In the genomic region with DNA sequence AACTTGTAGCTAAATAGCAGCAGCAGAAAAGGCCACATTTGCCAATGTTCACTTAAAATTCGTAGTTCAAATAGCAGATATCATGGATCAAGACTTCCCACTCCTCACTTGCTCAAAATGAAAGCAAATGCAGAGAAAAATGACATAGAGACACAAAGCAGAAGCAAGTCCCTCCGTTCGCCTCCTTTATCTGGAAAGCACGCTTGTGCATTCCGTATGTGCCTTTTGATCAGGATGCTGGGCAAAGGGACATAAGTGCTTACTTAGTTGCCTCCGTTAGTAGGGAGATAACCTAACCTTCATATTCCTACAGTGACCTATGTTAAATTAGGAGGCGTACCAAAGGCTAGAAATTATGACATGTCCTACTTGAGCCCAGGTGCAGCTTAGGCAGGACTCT, we compare ENCODE assay signal across 9 mouse cellular contexts. TPM values are rescaled to one million over a fixed set of nuclear protein-coding genes. Genes with fewer than 3 reads are reported as not detected.
A peak's percentile ranks its signal among the peaks of the same experiment; 100 is the strongest.
DNase-seq lines count a peak whose midpoint lies in the region; ATAC-seq and TF ChIP-seq lines count a peak whose summit lies in the region.
"Had no signal": no experiment of that assay in that cellular context is flagged by ENCODE, and none has a peak within 500 bp of the region (broad histone marks: within the 10 kb centered on the region; RNA-seq: fewer than 3 reads in every experiment).

No protein-coding gene starts in this region.

- no peak for ATAC-seq in hindbrain, embryonic 14.5 days (ENCODE audit: low FRiP score)
- ATAC-seq in liver, postnatal 0 days: no peak

- TF ChIP-seq RAD21 in MEL (IDR thresholded peaks at IDR 0.05; ENCODE audit: low read depth, low read length): no peak

- H3K9ac ChIP-seq in MEL (ENCODE audit: control insufficient read depth, low read depth, low read length, poor library complexity, severe bottlenecking): peak overlapping the region; percentile 98
- H3K9ac ChIP-seq in hindbrain, embryonic 14.5 days: peak overlapping the region; percentile 98
- H3K9ac ChIP-seq in liver, postnatal 0 days (replicated peaks): peak overlapping the region; percentile 47; the same call in 1 of the 2 replicates

- no peak for TF ChIP-seq CTCF in MEL (IDR thresholded peaks at IDR 0.05 in 2 of 3, conservative IDR thresholded peaks at IDR 0.05 in 1 of 3; ENCODE audit: control insufficient read depth in 1 of 3, insufficient read depth in 1 of 3, low read depth in 2 of 3, low read length in 3 of 3, poor library complexity in 1 of 3, severe bottlenecking in 1 of 3)
- no peak for TF ChIP-seq CTCF in liver, postnatal 0 days (IDR thresholded peaks at IDR 0.05; ENCODE audit: low read depth)

- peaks cover 94% of the 10 kb centered on the region for H3K79me2 ChIP-seq in MEL (ENCODE audit: control insufficient read depth, insufficient read depth, low read length, poor library complexity)

- peak; percentile 86 for DNase-seq in MEL (ENCODE audit: low read depth, low spot score)
- no peak for DNase-seq in embryonic facial prominence, embryonic 10.5 days (ENCODE audit: low spot score)
- DNase-seq in hindbrain, embryonic 14.5 days (ENCODE audit: low spot score): no peak
- DNase-seq in liver, postnatal 0 days: no peak
- DNase-seq in urinary bladder, adult 18-20 months (ENCODE audit: low spot score in 2 of 2): no peak
- no peak for DNase-seq in left cerebral cortex, adult 18-20 months (ENCODE audit: low spot score in 2 of 2)
- DNase-seq in gastrocnemius, adult 8-10 months (ENCODE audit: low spot score in 2 of 2): no peak
- DNase-seq: cerebellum, postnatal 36 days; lung, adult 18-20 months had no signal

- H3K27ac ChIP-seq in MEL (ENCODE audit: control insufficient read depth, low read depth, low read length): peak overlapping the region; percentile 77
- H3K27ac ChIP-seq in embryonic facial prominence, embryonic 10.5 days (replicated peaks): no peak overlapping the region
- H3K27ac ChIP-seq in hindbrain, embryonic 14.5 days: peak overlapping the region; percentile 99
- H3K27ac ChIP-seq in liver, postnatal 0 days (ENCODE audit: low read depth): 0 out of 2 replicates have a peak overlapping the region, but pooled peaks have one; percentile 0

- TF ChIP-seq POLR2A in MEL (IDR thresholded peaks at IDR 0.05; ENCODE audit: control insufficient read depth in 1 of 2, insufficient read depth in 1 of 2, low read depth in 1 of 2, low read length in 2 of 2, poor library complexity in 1 of 2): peak in 1 of 2 experiments; percentile 30; a peak in 1 of 4 replicates

- H3K36me3 ChIP-seq in MEL (ENCODE audit: control insufficient read depth in 1 of 2, insufficient read depth in 2 of 2, low read length in 2 of 2): peaks cover 34 to 48% of the 10 kb centered on the region in 2 experiments
- peaks cover 35% of the 10 kb centered on the region for H3K36me3 ChIP-seq in embryonic facial prominence, embryonic 10.5 days (replicated peaks)
- H3K36me3 ChIP-seq in hindbrain, embryonic 14.5 days (replicated peaks; ENCODE audit: control insufficient read depth, insufficient read depth): peaks cover 33% of the 10 kb centered on the region
- peaks cover 16% of the 10 kb centered on the region for H3K36me3 ChIP-seq in liver, postnatal 0 days (replicated peaks; ENCODE audit: insufficient read depth, low read length)

- TF ChIP-seq EP300 in MEL (IDR thresholded peaks at IDR 0.05; ENCODE audit: low read depth in 1 of 2, low read length in 2 of 2): no peak
- no peak for TF ChIP-seq EP300 in liver, postnatal 0 days (IDR thresholded peaks at IDR 0.05; ENCODE audit: low read depth)

- H3K9me3 ChIP-seq in MEL (replicated peaks; ENCODE audit: insufficient read depth, low read length): no peaks in the 10 kb centered on the region
- H3K9me3 ChIP-seq in embryonic facial prominence, embryonic 10.5 days: no peaks in the 10 kb centered on the region
- no peaks in the 10 kb centered on the region for H3K9me3 ChIP-seq in hindbrain, embryonic 14.5 days (ENCODE audit: control insufficient read depth, low read length)
- no peaks in the 10 kb centered on the region for H3K9me3 ChIP-seq in liver, postnatal 0 days (ENCODE audit: low read length)

- WGBS in embryonic facial prominence, embryonic 10.5 days: 70% methylated on average over 7 of the region's 7 CpGs
- WGBS in hindbrain, embryonic 14.5 days: 37% methylated on average over 7 of the region's 7 CpGs
- WGBS in liver, postnatal 0 days (ENCODE audit: insufficient replicate concordance): 41% methylated on average over 7 of the region's 7 CpGs

- H3K4me1 ChIP-seq in MEL (ENCODE audit: control insufficient read depth in 1 of 2, insufficient read depth in 2 of 2, low read length in 2 of 2): peaks cover 9 to 18% of the 10 kb centered on the region in 2 experiments
- H3K4me1 ChIP-seq in embryonic facial prominence, embryonic 10.5 days: peaks cover 53% of the 10 kb centered on the region
- peaks cover 47% of the 10 kb centered on the region for H3K4me1 ChIP-seq in hindbrain, embryonic 14.5 days (replicated peaks; ENCODE audit: control insufficient read depth, insufficient read depth, low read length)
- H3K4me1 ChIP-seq in liver, postnatal 0 days (ENCODE audit: insufficient read depth): peaks cover 24% of the 10 kb centered on the region

- H3K4me2 ChIP-seq in hindbrain, embryonic 14.5 days (replicated peaks): peak overlapping the region; percentile 100
- peak overlapping the region; percentile 92 for H3K4me2 ChIP-seq in liver, postnatal 0 days (ENCODE audit: low read depth, low read length)

- no peaks in the 10 kb centered on the region for H3K27me3 ChIP-seq in MEL (ENCODE audit: control insufficient read depth in 1 of 2, insufficient read depth in 2 of 2, low read length in 2 of 2)
- H3K27me3 ChIP-seq in embryonic facial prominence, embryonic 10.5 days (replicated peaks; ENCODE audit: low read depth, poor library complexity, severe bottlenecking): peaks cover 23% of the 10 kb centered on the region
- H3K27me3 ChIP-seq in hindbrain, embryonic 14.5 days (ENCODE audit: control insufficient read depth, insufficient read depth, low read length): no peaks in the 10 kb centered on the region
- H3K27me3 ChIP-seq in liver, postnatal 0 days (ENCODE audit: insufficient read depth, low read length): peaks cover 16% of the 10 kb centered on the region

- H3K4me3 ChIP-seq in MEL (ENCODE audit: control insufficient read depth in 1 of 2, insufficient read depth in 1 of 2, low read depth in 2 of 2, low read length in 2 of 2): peak overlapping the region; percentile 49 to 82
- peak overlapping the region; percentile 88; the same call in 1 of the 2 replicates for H3K4me3 ChIP-seq in embryonic facial prominence, embryonic 10.5 days
- peak overlapping the region; percentile 87 for H3K4me3 ChIP-seq in hindbrain, embryonic 14.5 days (replicated peaks; ENCODE audit: low read length)
- peak overlapping the region; percentile 71 for H3K4me3 ChIP-seq in liver, postnatal 0 days (ENCODE audit: low read depth, low read length)

TF ChIP-seq in MEL, 35 proteins besides CTCF, POLR2A, EP300 and RAD21:
- TF ChIP-seq MXI1 (IDR thresholded peaks at IDR 0.05; ENCODE audit: low read depth, low read length) (peak; percentile 83), POLR2AphosphoS5 (IDR thresholded peaks at IDR 0.05; ENCODE audit: borderline replicate concordance, low read depth, low read length) (no peak), TAL1 (IDR thresholded peaks at IDR 0.05; ENCODE audit: low read length) (0 out of 2 replicates have a peak, but pooled peaks have one; percentile 23), ZMIZ1 (IDR thresholded peaks at IDR 0.05; ENCODE audit: low read depth, low read length) (no peak), MAZ (IDR thresholded peaks at IDR 0.05; ENCODE audit: low read depth, low read length) (no peak), SIN3A (IDR thresholded peaks at IDR 0.05; ENCODE audit: low read length) (peak; percentile 65), TBP (IDR thresholded peaks at IDR 0.05; ENCODE audit: low read depth, low read length) (peak; percentile 90), ZNF384 (IDR thresholded peaks at IDR 0.05; ENCODE audit: low read depth, low read length) (no peak), GATA1 (IDR thresholded peaks at IDR 0.05; ENCODE audit: low read depth, low read length) (peak; percentile 46; the same call in 1 of the 2 replicates)

RNA-seq across cellular contexts. Expression of a gene that starts 5.6 kb away (rescaled TPM):
- total RNA-seq in MEL (2012; rRNA removed): 37.0 and 43.8 TPM in 2 replicates
- polyA plus RNA-seq in MEL (2012; ENCODE audit: insufficient read depth in 1 of 2, insufficient read length in 2 of 2, low read depth in 1 of 2, low replicate concordance in 2 of 2, missing spikeins in 1 of 2): 100 to 1,000 TPM in 1 of 2 experiments, 10 to 100 TPM in 1; 83.8 to 112 TPM
- 47.0 and 62.4 TPM in 2 replicates for polyA plus RNA-seq in embryonic facial prominence, embryonic 10.5 days (2016; fragmentation: Nextera tagmentation; extraction: Ambion mirVana)
- 106 and 117 TPM in 2 replicates for polyA plus RNA-seq in hindbrain, embryonic 14.5 days (2014; fragmentation: Nextera tagmentation; extraction: Ambion mirVana)
- 6.6 and 10.3 TPM in 2 replicates for polyA plus RNA-seq in liver, postnatal 0 days (2015; fragmentation: Nextera tagmentation; extraction: Ambion mirVana)
- 10 to 100 TPM; 87.2 to 93.6 TPM for total RNA-seq in left cerebral cortex, adult 18-20 months (2021)
- under 1 TPM in 2 of 4 experiments, not detected in 2; 0.07 to 0.17 TPM for total RNA-seq in gastrocnemius, adult 8-10 months (2022)

RNA-seq across cellular contexts. Expression of a gene that starts 8.6 kb away (rescaled TPM):
- total RNA-seq in MEL (2012; rRNA removed): not detected in 2 replicates
- polyA plus RNA-seq in MEL (2012; ENCODE audit: insufficient read depth in 1 of 2, insufficient read length in 2 of 2, low read depth in 1 of 2, low replicate concordance in 2 of 2, missing spikeins in 1 of 2): not detected
- not detected in 2 replicates for polyA plus RNA-seq in embryonic facial prominence, embryonic 10.5 days (2016; fragmentation: Nextera tagmentation; extraction: Ambion mirVana)
- polyA plus RNA-seq in hindbrain, embryonic 14.5 days (2014; fragmentation: Nextera tagmentation; extraction: Ambion mirVana): not detected in 2 replicates
- polyA plus RNA-seq in liver, postnatal 0 days (2015; fragmentation: Nextera tagmentation; extraction: Ambion mirVana): not detected in 2 replicates
- 1 to 10 TPM; 1.1 to 1.4 TPM for total RNA-seq in left cerebral cortex, adult 18-20 months (2021)
- total RNA-seq in gastrocnemius, adult 8-10 months (2022): not detected

Comparison
In these comparisons a context has a peak if more than half of its experiments do, and no peak if none do; other contexts are left out.
1. H3K9ac ChIP-seq: peak in every context shown above with its lines; median percentile 98 in MEL; 98 in hindbrain, embryonic 14.5 days; 47 in liver, postnatal 0 days.